Mouse (Mus musculus) lung, postnatal 14 days (tissue): ENCODE results near the gene Ppp4r1.

Experiments
- DNase-seq: peaks from one replicate; pipeline ENCODE4 v3.0.0; 2021

Ppp4r1 gene

GRCm38 (mm10) chr17:65813763-65814162 lies 31.4 kb downstream of the Ppp4r1 start:
- DNase-seq = no peak

GRCm38 (mm10) chr17:65820197-65820596 lies 37.8 kb downstream of the Ppp4r1 start:
- DNase-seq = no peak

GRCm38 (mm10) chr17:65822423-65822822 lies 40.0 kb downstream of the Ppp4r1 start:
- no peak for DNase-seq

GRCm38 (mm10) chr17:65824246-65824645 lies 41.9 kb downstream of the Ppp4r1 start:
- no peak for DNase-seq

GRCm38 (mm10) chr17:65826257-65826656 lies 43.9 kb downstream of the Ppp4r1 start:
- no peak for DNase-seq

GRCm38 (mm10) chr17:65827119-65827840 lies 44.9 kb downstream of the Ppp4r1 start:
- no peak for DNase-seq

- DNase-seq = no peak
Measured at GRCm38 (mm10) chr17:65827904-65828303, 45.5 kb downstream of the Ppp4r1 start.

- no peak for DNase-seq
Measured at GRCm38 (mm10) chr17:65828951-65829350, 46.6 kb downstream of the Ppp4r1 start.

- peak; percentile 19 for DNase-seq
Measured at GRCm38 (mm10) chr17:65830216-65830863, 48.0 kb downstream of the Ppp4r1 start.

GRCm38 (mm10) chr17:65833891-65834290 lies 51.5 kb downstream of the Ppp4r1 start:
- DNase-seq = no peak

GRCm38 (mm10) chr17:65836746-65837145 lies 54.4 kb downstream of the Ppp4r1 start:
- no peak for DNase-seq

GRCm38 (mm10) chr17:65839541-65840256 lies 57.3 kb downstream of the Ppp4r1 start:
- DNase-seq = no peak

GRCm38 (mm10) chr17:65842669-65843381 lies 60.5 kb downstream of the Ppp4r1 start:
- DNase-seq = no peak

GRCm38 (mm10) chr17:65845423-65845822 lies 63.0 kb downstream of the Ppp4r1 start:
- DNase-seq = no peak

- DNase-seq = no peak
Measured at GRCm38 (mm10) chr17:65847694-65848449, 65.5 kb downstream of the Ppp4r1 start.

GRCm38 (mm10) chr17:65850487-65850886 lies 68.1 kb downstream of the Ppp4r1 start:
- no peak for DNase-seq

GRCm38 (mm10) chr17:65851749-65852148 lies 69.4 kb downstream of the Ppp4r1 start:
- no peak for DNase-seq

- peak; percentile 41 for DNase-seq
Measured at GRCm38 (mm10) chr17:65853326-65853725, 71.0 kb downstream of the Ppp4r1 start.

- DNase-seq = no peak
Measured at GRCm38 (mm10) chr17:65854006-65854405, 71.6 kb downstream of the Ppp4r1 start.

GRCm38 (mm10) chr17:65857617-65858016 lies 75.2 kb downstream of the Ppp4r1 start:
- DNase-seq = no peak

- DNase-seq = peak; percentile 48
Measured at GRCm38 (mm10) chr17:65862579-65862978, 80.2 kb downstream of the Ppp4r1 start.

GRCm38 (mm10) chr17:65863830-65864229 lies 81.5 kb downstream of the Ppp4r1 start:
- DNase-seq = no peak
